Mouse (Mus musculus) MEL (cell line): ENCODE data around the gene Fam192a. TPM values are rescaled to one million over a fixed set of nuclear protein-coding genes. Genes with fewer than 3 reads are reported as not detected.

Experiments used
- DNase-seq: peaks from one replicate; pipeline ENCODE4 v3.0.0; 2011; ENCODE audit warnings: low read depth, low spot score
- H3K27ac ChIP-seq: 2 replicates; pipeline ENCODE4 v1.5.1; 2012; ENCODE audit warnings: low read depth, mild to moderate bottlenecking, control low read depth, low read length, moderate library complexity; ENCODE audit not compliant: control insufficient read depth
- H3K27me3 ChIP-seq, 2 experiments: fragments of 150-350 bp in 1 of 2; sonication (generic) in 1 of 2; 2 replicates each; pipeline ENCODE4 v1.6.1; 2012; ENCODE audit warnings: low read length in 2 of 2, mild to moderate bottlenecking in 2 of 2, improper control_type of control experiment in 1 of 2, moderate library complexity in 1 of 2; ENCODE audit not compliant: insufficient read depth in 2 of 2, control insufficient read depth in 1 of 2
- H3K36me3 ChIP-seq, 2 experiments: 2 replicates each; pipeline ENCODE4 v1.6.1; 2012 to 2014; ENCODE audit warnings: low read length in 2 of 2, improper control_type of control experiment in 1 of 2, inconsistent platforms in 1 of 2, mild to moderate bottlenecking in 1 of 2; ENCODE audit not compliant: insufficient read depth in 2 of 2, control insufficient read depth in 1 of 2
- H3K4me1 ChIP-seq, 2 experiments: fragments of 150-350 bp in 1 of 2; sonication (generic) in 1 of 2; 2 replicates each; pipeline ENCODE4 v1.6.1; 2012; ENCODE audit warnings: low read length in 2 of 2, improper control_type of control experiment in 1 of 2, mild to moderate bottlenecking in 1 of 2; ENCODE audit not compliant: insufficient read depth in 2 of 2, control insufficient read depth in 1 of 2
- H3K4me3 ChIP-seq, 2 experiments: fragments of 150-350 bp in 1 of 2; sonication (generic) in 1 of 2; 2 replicates each; pipeline ENCODE4 v1.5.1; 2012; ENCODE audit warnings: low read depth in 2 of 2, low read length in 2 of 2, mild to moderate bottlenecking in 2 of 2, moderate library complexity in 2 of 2, control low read depth in 1 of 2, improper control_type of control experiment in 1 of 2; ENCODE audit not compliant: control insufficient read depth in 1 of 2, insufficient read depth in 1 of 2
- H3K79me2 ChIP-seq: 2 replicates; pipeline ENCODE4 v1.6.1; 2012; ENCODE audit warnings: mild to moderate bottlenecking, low read length, moderate library complexity; ENCODE audit not compliant: control insufficient read depth, poor library complexity, insufficient read depth
- H3K9ac ChIP-seq: 2 replicates; pipeline ENCODE4 v1.6.1; 2012; ENCODE audit warnings: low read depth, mild to moderate bottlenecking, control low read depth, low read length, moderate library complexity; ENCODE audit not compliant: control insufficient read depth, poor library complexity, severe bottlenecking
- H3K9me3 ChIP-seq: fragments of 150-350 bp; sonication (generic); replicated peaks from 2 replicates; pipeline ENCODE4 v1.6.1; 2012; ENCODE audit warnings: mild to moderate bottlenecking, low read length, improper control_type of control experiment, moderate library complexity; ENCODE audit not compliant: insufficient read depth
- CHD1 ChIP-seq: IDR thresholded peaks from 2 replicates; pipeline ENCODE4 v1.6.1; 2012; ENCODE audit warnings: low read depth, mild to moderate bottlenecking, inconsistent platforms, low read length, improper control_type of control experiment
- CHD2 ChIP-seq: IDR thresholded peaks from 2 replicates; pipeline ENCODE4 v1.6.1; 2011; ENCODE audit warnings: low read length, improper control_type of control experiment
- E2F4 ChIP-seq: IDR thresholded peaks from 2 replicates; pipeline ENCODE4 v1.6.1; 2011; ENCODE audit warnings: low read depth, low read length, improper control_type of control experiment, borderline replicate concordance
- ELF1 ChIP-seq: IDR thresholded peaks from 2 replicates; pipeline ENCODE4 v1.6.1; 2014; ENCODE audit warnings: low read depth, mild to moderate bottlenecking, inconsistent platforms, low read length, improper control_type of control experiment, moderate library complexity
- EP300 ChIP-seq, 2 experiments: IDR thresholded peaks; 2 replicates each; pipeline ENCODE4 v1.6.1; 2011; ENCODE audit warnings: improper control_type of control experiment in 2 of 2, low read length in 2 of 2, low read depth in 1 of 2, mild to moderate bottlenecking in 1 of 2
- JUND ChIP-seq: IDR thresholded peaks from 2 replicates; pipeline ENCODE4 v1.6.1; 2011; ENCODE audit warnings: low read depth, mild to moderate bottlenecking, improper control_type of control experiment, low read length
- MAFK ChIP-seq: IDR thresholded peaks from 2 replicates; pipeline ENCODE4 v1.6.1; 2011; ENCODE audit warnings: low read depth, mild to moderate bottlenecking, low read length, improper control_type of control experiment, borderline replicate concordance
- MAX ChIP-seq: IDR thresholded peaks from 2 replicates; pipeline ENCODE4 v1.6.1; 2011; ENCODE audit warnings: low read length, improper control_type of control experiment
- MYB ChIP-seq: IDR thresholded peaks from 2 replicates; pipeline ENCODE4 v1.6.1; 2011; ENCODE audit warnings: mild to moderate bottlenecking, low read depth, low read length, improper control_type of control experiment
- NELFE ChIP-seq: IDR thresholded peaks from 2 replicates; pipeline ENCODE4 v1.6.1; 2011; ENCODE audit warnings: low read depth, low read length, improper control_type of control experiment
- NRF1 ChIP-seq: IDR thresholded peaks from 2 replicates; pipeline ENCODE4 v1.6.1; 2014; ENCODE audit warnings: low read depth, mild to moderate bottlenecking, inconsistent platforms, low read length, improper control_type of control experiment, moderate library complexity; ENCODE audit not compliant: poor library complexity, insufficient read depth, severe bottlenecking
- POLR2A ChIP-seq, 2 experiments: IDR thresholded peaks; 2 replicates each; pipeline ENCODE4 v1.6.1; 2011 to 2012; ENCODE audit warnings: low read length in 2 of 2, mild to moderate bottlenecking in 2 of 2, control low read depth in 1 of 2, improper control_type of control experiment in 1 of 2, low read depth in 1 of 2, moderate library complexity in 1 of 2; ENCODE audit not compliant: control insufficient read depth in 1 of 2, insufficient read depth in 1 of 2, poor library complexity in 1 of 2
- POLR2AphosphoS2 ChIP-seq: IDR thresholded peaks from 2 replicates; pipeline ENCODE4 v1.6.1; 2011; ENCODE audit warnings: low read length, improper control_type of control experiment
- SIN3A ChIP-seq: IDR thresholded peaks from 2 replicates; pipeline ENCODE4 v1.6.1; 2012; ENCODE audit warnings: low read length, improper control_type of control experiment, inconsistent platforms
- TCF12 ChIP-seq: IDR thresholded peaks from 2 replicates; pipeline ENCODE4 v1.6.1; 2014; ENCODE audit warnings: low read depth, mild to moderate bottlenecking, inconsistent platforms, low read length, improper control_type of control experiment, moderate library complexity
- UBTF ChIP-seq: IDR thresholded peaks from 2 replicates; pipeline ENCODE4 v1.6.1; 2012; ENCODE audit warnings: low read depth, mild to moderate bottlenecking, inconsistent platforms, low read length, improper control_type of control experiment, moderate library complexity, borderline replicate concordance; ENCODE audit not compliant: insufficient read depth
- ZKSCAN1 ChIP-seq: IDR thresholded peaks from 2 replicates; pipeline ENCODE4 v1.6.1; 2012; ENCODE audit warnings: low read depth, mild to moderate bottlenecking, inconsistent platforms, low read length, improper control_type of control experiment, moderate library complexity
- polyA plus RNA-seq, 2 experiments: library from polyadenylated mRNA; stranded (reverse) in 1 of 2; unstranded in 1 of 2; fragments of >175 nt in 1 of 2; fragments of >200 nt in 1 of 2; gene quantifications; 2 replicates each; pipeline versions ENCODE4 v1.2.1 to v1.2.4; 2012; ENCODE audit warnings: low replicate concordance in 2 of 2, low read depth in 1 of 2; ENCODE audit not compliant: insufficient read length in 2 of 2, insufficient read depth in 1 of 2, missing spikeins in 1 of 2
- total RNA-seq: library from RNA; depleted of rRNA; stranded (reverse); fragments of 300-350 nt; gene quantifications from 2 replicates; pipeline ENCODE4 v1.2.3, GENCODE M21; 2012

Fam192a gene
- total and polyA plus RNA-seq, 3 experiments = 46.3 to 88.1 TPM; not detected in 1

- peaks cover 0 to 4% of the 10 kb centered on the region in 2 experiments; a peak in 1 of 4 replicates for H3K36me3 ChIP-seq
- TF ChIP-seq CHD1 = no peak
- TF ChIP-seq MAFK = no peak
- TF ChIP-seq CHD2 = no peak
- TF ChIP-seq POLR2A (IDR thresholded peaks at IDR 0.05; ENCODE audit: control insufficient read depth in 1 of 2, insufficient read depth in 1 of 2, low read depth in 1 of 2, low read length in 2 of 2, poor library complexity in 1 of 2) = no peak
- no peak for TF ChIP-seq MAX
- TF ChIP-seq ZKSCAN1 = no peak
- no peak for TF ChIP-seq NELFE
- no peak for TF ChIP-seq SIN3A
- no peak for TF ChIP-seq MYB
- H3K9me3 ChIP-seq = no peaks in the 10 kb centered on the region
- no peaks in the 10 kb centered on the region for H3K27me3 ChIP-seq
- peak; percentile 36 for DNase-seq
- no peak overlapping the region for H3K27ac ChIP-seq
- H3K79me2 ChIP-seq = no peaks in the 10 kb centered on the region; the same call in 1 of the 2 replicates
- peaks cover 6 to 17% of the 10 kb centered on the region in 2 experiments; a peak in 3 of 4 replicates for H3K4me1 ChIP-seq
- H3K9ac ChIP-seq = peak overlapping the region; percentile 84
- peak overlapping the region; percentile 59 to 80 for H3K4me3 ChIP-seq
Measured at GRCm38 (mm10) chr8:94532000-94532399, 69.8 kb downstream of the Fam192a start.

- no peak for TF ChIP-seq TCF12
- TF ChIP-seq POLR2AphosphoS2 = no peak
- TF ChIP-seq ELF1 = no peak
- TF ChIP-seq NRF1 = no peak
- no peak for TF ChIP-seq JUND
- no peak for TF ChIP-seq EP300 (IDR thresholded peaks at IDR 0.05; ENCODE audit: low read depth in 1 of 2, low read length in 2 of 2)
- TF ChIP-seq UBTF = no peak
- TF ChIP-seq NELFE = no peak
- no peak for TF ChIP-seq POLR2A (IDR thresholded peaks at IDR 0.05; ENCODE audit: control insufficient read depth in 1 of 2, insufficient read depth in 1 of 2, low read depth in 1 of 2, low read length in 2 of 2, poor library complexity in 1 of 2)
- TF ChIP-seq E2F4 = no peak
- H3K9ac ChIP-seq = no peak overlapping the region
- no peak overlapping the region for H3K27ac ChIP-seq
- peaks cover 0 to 4% of the 10 kb centered on the region in 2 experiments; a peak in 1 of 4 replicates for H3K36me3 ChIP-seq
- no peak for DNase-seq
- H3K4me3 ChIP-seq = no peak overlapping the region
- peaks cover 6 to 17% of the 10 kb centered on the region in 2 experiments; a peak in 3 of 4 replicates for H3K4me1 ChIP-seq
- no peaks in the 10 kb centered on the region; a peak in 1 of 4 replicates for H3K27me3 ChIP-seq
- H3K79me2 ChIP-seq = no peaks in the 10 kb centered on the region; the same call in 1 of the 2 replicates
- no peaks in the 10 kb centered on the region for H3K9me3 ChIP-seq
Measured at GRCm38 (mm10) chr8:94530643-94531042, 71.2 kb downstream of the Fam192a start.
